ENCODE assay signal across 8 mouse cellular contexts in genomic region chr5:38260107-38260682, GRCm38 (mm10). TPM values are rescaled to one million over a fixed set of nuclear protein-coding genes. Genes with fewer than 3 reads are reported as not detected.
DNase-seq lines count a peak whose midpoint lies in the region; ATAC-seq and TF ChIP-seq lines count a peak whose summit lies in the region.

Gene Tmem128 (plus strand): TSS chr5:38260185.

- WGBS in forebrain, embryonic 15.5 days, result under 1% methylated on average over 40 of the region's 40 CpGs
- WGBS in lung, adult 2 months, result under 1% methylated on average over 40 of the region's 40 CpGs
- under 1% methylated on average over 40 of the region's 40 CpGs for WGBS in neural tube, embryonic 15.5 days

- peaks cover 5% of the 10 kb centered on the region; the same call in 1 of the 2 replicates for H3K27me3 ChIP-seq in G1E (ENCODE audit: insufficient read depth, low read length)
- no peaks in the 10 kb centered on the region for H3K27me3 ChIP-seq in forebrain, embryonic 15.5 days
- no peaks in the 10 kb centered on the region for H3K27me3 ChIP-seq in neural tube, embryonic 15.5 days (replicated peaks)

- H3K4me3 ChIP-seq in G1E (ENCODE audit: low read depth, low read length), result peak within 1 kb of the TSS; percentile 85
- H3K4me3 ChIP-seq in forebrain, embryonic 15.5 days, result peak within 1 kb of the TSS; percentile 62
- peak within 1 kb of the TSS; percentile 98 for H3K4me3 ChIP-seq in lung, adult 2 months (replicated peaks; ENCODE audit: extremely low read depth, low read depth, low read length)
- peak within 1 kb of the TSS; percentile 84 for H3K4me3 ChIP-seq in neural tube, embryonic 15.5 days (replicated peaks)

- intact Hi-C loops in heart, postnatal 25 days (cut with DNase I), result no loop called here

- H3K9ac ChIP-seq in forebrain, embryonic 15.5 days (replicated peaks), result peak within 1 kb of the TSS; percentile 78
- H3K9ac ChIP-seq in neural tube, embryonic 15.5 days (replicated peaks), result peak within 1 kb of the TSS; percentile 62

- H3K9me3 ChIP-seq in G1E (replicated peaks), result no peaks in the 10 kb centered on the region
- no peaks in the 10 kb centered on the region for H3K9me3 ChIP-seq in forebrain, embryonic 15.5 days
- H3K9me3 ChIP-seq in neural tube, embryonic 15.5 days (replicated peaks), result no peaks in the 10 kb centered on the region

- H3K4me1 ChIP-seq in G1E (ENCODE audit: insufficient read depth, low read depth, low read length), result peaks cover 18% of the 10 kb centered on the region; the same call in 1 of the 2 replicates
- H3K4me1 ChIP-seq in forebrain, embryonic 15.5 days, result peaks cover 8% of the 10 kb centered on the region
- no peaks in the 10 kb centered on the region; the same call in 1 of the 2 replicates for H3K4me1 ChIP-seq in lung, adult 2 months (ENCODE audit: control insufficient read depth, insufficient read depth, low read length)
- peaks cover 13% of the 10 kb centered on the region for H3K4me1 ChIP-seq in neural tube, embryonic 15.5 days

- no peak for TF ChIP-seq CTCF in G1E (IDR thresholded peaks at IDR 0.05; ENCODE audit: low read depth, low read length)
- TF ChIP-seq CTCF in lung, adult 2 months (IDR thresholded peaks at IDR 0.05; ENCODE audit: insufficient read depth, low read length), result no peak

- H3K27ac ChIP-seq in forebrain, embryonic 15.5 days (replicated peaks), result peak within 1 kb of the TSS; percentile 72
- peak within 1 kb of the TSS; percentile 78 for H3K27ac ChIP-seq in neural tube, embryonic 15.5 days (replicated peaks)

- peaks cover 36% of the 10 kb centered on the region for H3K36me3 ChIP-seq in G1E (replicated peaks)
- H3K36me3 ChIP-seq in forebrain, embryonic 15.5 days, result peaks cover 29% of the 10 kb centered on the region
- peaks cover 29% of the 10 kb centered on the region for H3K36me3 ChIP-seq in neural tube, embryonic 15.5 days

- DNase-seq in G1E (ENCODE audit: low spot score), result peak; percentile 62
- DNase-seq in cerebellum, adult 11-12 months, result peak; percentile 63
- peak; percentile 35 for DNase-seq in heart, postnatal 25 days (ENCODE audit: low spot score)
- peak; percentile 45 to 79 for DNase-seq in layer of hippocampus, adult 18-20 months (ENCODE audit: low spot score in 2 of 2)
- peak; percentile 75 for DNase-seq in lung, adult 2 months
- peak; percentile 19 to 27 for DNase-seq in thymus, adult 18-20 months

- H3K4me2 ChIP-seq in forebrain, embryonic 15.5 days (replicated peaks), result peak within 1 kb of the TSS; percentile 88
- H3K4me2 ChIP-seq in neural tube, embryonic 15.5 days, result peak within 1 kb of the TSS; percentile 85

- TF ChIP-seq POLR2A in lung, adult 2 months (IDR thresholded peaks at IDR 0.05; ENCODE audit: borderline replicate concordance, extremely low read depth, low read depth, low read length), result peak; percentile 89

- peak; percentile 65; the same call in 1 of the 2 replicates for ATAC-seq in G1E (ENCODE audit: extremely low read depth, insufficient number of reproducible peaks, low FRiP score, poor library complexity, severe bottlenecking)
- ATAC-seq in forebrain, embryonic 15.5 days (replicated peaks), result peak; percentile 78
- ATAC-seq in neural tube, embryonic 15.5 days (ENCODE audit: low FRiP score), result peak; percentile 85

RNA-seq across cellular contexts. Expression of gene Tmem128, which starts in this region (rescaled TPM):
- 34.0 and 34.2 TPM in 2 replicates for total RNA-seq in G1E (2014; fragmentation: Nextera tagmentation)
- 50.2 and 57.4 TPM in 2 replicates for total RNA-seq in G1E (2017)
- polyA plus RNA-seq in G1E (2012), result 30.5 and 34.1 TPM in 2 replicates
- 94.0 and 95.0 TPM in 2 replicates for polyA plus RNA-seq in forebrain, embryonic 15.5 days (2015; fragmentation: Nextera tagmentation; extraction: Ambion mirVana)
- 10 to 100 TPM; 12.5 to 14.3 TPM for total RNA-seq in heart, postnatal 25 days (2021)
- 10 to 100 TPM; 29.7 to 31.1 TPM for total RNA-seq in layer of hippocampus, adult 18-20 months (2021)
- polyA plus RNA-seq in lung, adult 2 months (2012; rRNA removed), result 25.8 and 33.8 TPM in 2 replicates
- 96.4 and 100 TPM in 2 replicates for polyA plus RNA-seq in neural tube, embryonic 15.5 days (2015; fragmentation: Nextera tagmentation; extraction: Ambion mirVana)

Comparison
In these comparisons a context has a peak if more than half of its experiments do, and no peak if none do; other contexts are left out.
1. Peak in every context shown above with its lines: DNase-seq, ATAC-seq, H3K4me3 ChIP-seq and H3K27ac ChIP-seq.
2. DNase-seq: peak in every context shown above with its lines; median percentile 75 in lung, adult 2 months; 63 in cerebellum, adult 11-12 months; 62 in G1E; 62 in layer of hippocampus, adult 18-20 months; 35 in heart, postnatal 25 days; 23 in thymus, adult 18-20 months.